ENCODE assay signal across 15 mouse cellular contexts in the genomic region with DNA sequence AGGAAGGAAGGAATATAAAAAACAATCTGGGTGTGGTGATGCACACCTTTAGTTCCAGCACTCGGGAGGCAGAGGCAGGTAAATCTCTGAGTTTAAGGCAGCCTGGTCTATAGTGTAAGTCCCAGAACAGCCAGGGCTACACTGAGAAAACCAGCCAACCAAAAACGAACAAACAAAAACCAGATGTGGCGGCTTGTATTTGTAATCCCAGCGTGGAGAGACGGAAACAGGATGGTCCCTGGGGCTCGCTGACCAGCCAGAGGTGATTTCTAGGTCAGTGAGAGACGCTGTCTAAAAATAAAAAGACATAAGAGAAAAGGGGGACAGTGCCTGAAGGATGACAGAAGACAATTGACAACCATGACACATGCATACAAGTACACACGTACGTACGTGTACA.
"Had no signal": no experiment of that assay in that cellular context is flagged by ENCODE, and none has a peak within 500 bp of the region (broad histone marks: within the 10 kb centered on the region; RNA-seq: fewer than 3 reads in every experiment).

No protein-coding gene starts in this region.

- ATAC-seq: liver, postnatal 0 days; midbrain, embryonic 16.5 days had no signal

- H3K27me3 ChIP-seq: liver, embryonic 13.5 days; stomach, embryonic 15.5 days had no signal

- H3K27ac ChIP-seq: kidney, postnatal 0 days; limb, embryonic 12.5 days; liver, embryonic 13.5 days; midbrain, embryonic 10.5 days; neural tube, embryonic 13.5 days; stomach, embryonic 15.5 days had no signal

- H3K4me1 ChIP-seq: neural tube, embryonic 13.5 days had no signal

- H3K9me3 ChIP-seq: limb, embryonic 12.5 days; liver, embryonic 13.5 days; midbrain, embryonic 10.5 days; neural tube, embryonic 13.5 days; stomach, embryonic 15.5 days had no signal

- H3K4me2 ChIP-seq: limb, embryonic 12.5 days; liver, embryonic 13.5 days; neural tube, embryonic 13.5 days; stomach, embryonic 15.5 days had no signal

- H3K4me3 ChIP-seq: limb, embryonic 12.5 days; liver, embryonic 13.5 days; midbrain, embryonic 10.5 days; neural tube, embryonic 13.5 days; stomach, embryonic 15.5 days had no signal

- H3K36me3 ChIP-seq: limb, embryonic 12.5 days; liver, embryonic 13.5 days; midbrain, embryonic 10.5 days; neural tube, embryonic 13.5 days; stomach, embryonic 15.5 days had no signal

- DNase-seq: kidney, adult 9 months; kidney, postnatal 36 days; layer of hippocampus, adult 9-11 months; layer of hippocampus, postnatal 36 days; liver; liver, embryonic 13.5 days; liver, postnatal 0 days; lung, postnatal 36 days; thymus, postnatal 36 days had no signal

- H3K9ac ChIP-seq: limb, embryonic 12.5 days; liver, embryonic 13.5 days; liver, postnatal 0 days; neural tube, embryonic 13.5 days; stomach, embryonic 15.5 days had no signal
